Mouse (Mus musculus) right cerebral cortex, postnatal 14 days (tissue): ENCODE measurements at regions not wholly inside any gene's neighbourhood (a gene's known extent, or its start where the extent isn't known, plus 50 kb on each side); places are given as distances from the start of the nearest gene placed in this dataset.
"Not testable (repeated sequence)": the region's sequence is repeated elsewhere in the genome, so short reads cannot be mapped to it uniquely, and the experiment has no call there.

Experiments used
- DNase-seq: peaks from one replicate; pipeline ENCODE4 v3.0.0; 2022

GRCm38 (mm10) chr2:129883417-129883816 lies 83.1 kb downstream of the Stk35 start:
- peak; percentile 39 for DNase-seq

GRCm38 (mm10) chr2:129884316-129884715 lies 84.0 kb downstream of the Stk35 start:
- no peak for DNase-seq

GRCm38 (mm10) chr2:129885536-129885935 lies 85.2 kb downstream of the Stk35 start:
- no peak for DNase-seq

GRCm38 (mm10) chr2:129893231-129893630 lies 92.9 kb downstream of the Stk35 start:
- DNase-seq: peak; percentile 24

GRCm38 (mm10) chr2:129893832-129894231 lies 93.5 kb downstream of the Stk35 start:
- no peak for DNase-seq

- no peak for DNase-seq
These were observed 94.6 kb downstream of the Stk35 start for GRCm38 (mm10) chr2:129894906-129895305.

- no peak for DNase-seq
These were observed 95.1 kb downstream of the Stk35 start for GRCm38 (mm10) chr2:129895369-129895768.

GRCm38 (mm10) chr2:129896696-129897095 lies 96.4 kb downstream of the Stk35 start:
- DNase-seq: no peak

- DNase-seq: no peak
These were observed 103.2 kb downstream of the Stk35 start for GRCm38 (mm10) chr2:129903383-129904135.

- DNase-seq: peak; percentile 40
These were observed 104.4 kb downstream of the Stk35 start for GRCm38 (mm10) chr2:129904753-129905152.

GRCm38 (mm10) chr2:129908701-129909425 lies 103.3 kb upstream of the Tgm3 start:
- DNase-seq: peak; percentile 57

- DNase-seq: no peak
These were observed 100.8 kb upstream of the Tgm3 start for GRCm38 (mm10) chr2:129911203-129911921.

GRCm38 (mm10) chr2:129912556-129912955 lies 99.6 kb upstream of the Tgm3 start:
- DNase-seq: no peak

GRCm38 (mm10) chr2:129914261-129914660 lies 97.9 kb upstream of the Tgm3 start:
- no peak for DNase-seq

- no peak for DNase-seq
These were observed 95.7 kb upstream of the Tgm3 start for GRCm38 (mm10) chr2:129916411-129916810.

- DNase-seq: no peak
These were observed 93.9 kb upstream of the Tgm3 start for GRCm38 (mm10) chr2:129918141-129918790.

- DNase-seq: no peak
These were observed 92.6 kb upstream of the Tgm3 start for GRCm38 (mm10) chr2:129919551-129919950.

- no peak for DNase-seq
These were observed 84.9 kb upstream of the Tgm3 start for GRCm38 (mm10) chr2:129927218-129927617.

- no peak for DNase-seq
These were observed 78.6 kb upstream of the Tgm3 start for GRCm38 (mm10) chr2:129933578-129933977.

- no peak for DNase-seq
These were observed 69.3 kb upstream of the Tgm3 start for GRCm38 (mm10) chr2:129942824-129943223.

GRCm38 (mm10) chr2:129947847-129948553 lies 64.1 kb upstream of the Tgm3 start:
- no peak for DNase-seq

GRCm38 (mm10) chr2:129949786-129950185 lies 62.4 kb upstream of the Tgm3 start:
- not testable (repeated sequence) for DNase-seq
